Mouse (Mus musculus) midbrain, embryonic 11.5 days (tissue): ENCODE results near the gene Mctp2. TPM values are rescaled to one million over a fixed set of nuclear protein-coding genes. Genes with fewer than 3 reads are reported as not detected.

Experiments
- ATAC-seq: fragments of 200-750 bp; cut with Nextera tagmentation; 2 replicates; pipeline ENCODE4 v1.8.0; 2017; ENCODE audit warnings: moderate TSS enrichment, moderate library complexity; ENCODE audit not compliant: low FRiP score
- DNase-seq: peaks from one replicate; pipeline ENCODE4 v3.0.0; 2015; ENCODE audit warnings: low spot score; ENCODE audit errors: missing footprints
- H3K27ac ChIP-seq: fragments of 300-500 bp; sonication (generic); 2 replicates; pipeline ENCODE4 v1.5.1; 2014; ENCODE audit warnings: low read depth, low read length
- H3K27me3 ChIP-seq: fragments of 300-500 bp; sonication (generic); 2 replicates; pipeline ENCODE4 v1.6.1; 2014; ENCODE audit warnings: mild to moderate bottlenecking, low read length, moderate library complexity, mixed read lengths; ENCODE audit not compliant: control insufficient read depth, insufficient read depth
- H3K36me3 ChIP-seq: fragments of 300-500 bp; sonication (generic); 2 replicates; pipeline ENCODE4 v1.6.1; 2014; ENCODE audit warnings: mild to moderate bottlenecking, low read length, moderate library complexity, mixed read lengths; ENCODE audit not compliant: control insufficient read depth, insufficient read depth
- H3K4me1 ChIP-seq: fragments of 300-500 bp; sonication (generic); 2 replicates; pipeline ENCODE4 v1.6.1; 2014; ENCODE audit warnings: low read length; ENCODE audit not compliant: control insufficient read depth, insufficient read depth
- H3K4me2 ChIP-seq: fragments of 300-500 bp; sonication (generic); 2 replicates; pipeline ENCODE4 v1.6.1; 2014; ENCODE audit warnings: mild to moderate bottlenecking, moderate library complexity
- H3K4me3 ChIP-seq: fragments of 300-500 bp; sonication (generic); 2 replicates; pipeline ENCODE4 v1.5.1; 2014; ENCODE audit warnings: low read depth, low read length
- H3K9ac ChIP-seq: fragments of 300-500 bp; sonication (generic); 2 replicates; pipeline ENCODE4 v1.6.1; 2014; ENCODE audit warnings: low read length
- H3K9me3 ChIP-seq: fragments of 300-500 bp; sonication (generic); 2 replicates; pipeline ENCODE4 v1.6.1; 2016; ENCODE audit warnings: low read length; ENCODE audit not compliant: control insufficient read depth
- WGBS: fragments of 180-500 bp; shearing (Covaris S2); extraction: QIAGEN DNeasy Blood & Tissue Kit; methylation state at CpG from one replicate; pipeline ENCODE4 v1.1.7; 2014; 5-methylcytosine and 5-hydroxymethylcytosine counted together
- polyA plus RNA-seq: library from polyadenylated mRNA; unstranded; fragments of >200 nt; fragmentation: Nextera tagmentation; extraction: Ambion mirVana; gene quantifications from 2 replicates; pipeline ENCODE4 v1.2.1, GENCODE M21; 2014

The Mctp2 gene
- polyA plus RNA-seq, 1 experiment from 2014 or later: 0.55 TPM

- Histone ChIP-seq H3K4me1 (peaks cover 2% of the 10 kb centered on the region; the same call in 1 of the 2 replicates), H3K9ac (no peak overlapping the region), H3K9me3 (no peaks in the 10 kb centered on the region), H3K4me3 (no peak overlapping the region), H3K4me2 (no peak overlapping the region), H3K27ac (no peak overlapping the region), H3K36me3 (no peaks in the 10 kb centered on the region), H3K27me3 (peaks cover 3% of the 10 kb centered on the region; the same call in 1 of the 2 replicates)
- DNase-seq (no peak), ATAC-seq (no peak)
- WGBS: 58% methylated on average over 8 of the region's 8 CpGs
Observed at GRCm38 (mm10) chr7:72311582-72311981, 5.2 kb upstream of the Mctp2 start.

- Histone ChIP-seq H3K27me3 (peaks cover 5% of the 10 kb centered on the region; the same call in 1 of the 2 replicates), H3K4me2 (no peak overlapping the region), H3K27ac (no peak overlapping the region), H3K9me3 (no peaks in the 10 kb centered on the region), H3K36me3 (no peaks in the 10 kb centered on the region), H3K9ac (no peak overlapping the region), H3K4me3 (no peak overlapping the region), H3K4me1 (peaks cover 8% of the 10 kb centered on the region; the same call in 1 of the 2 replicates)
- no peak for DNase-seq
- 77% methylated on average over 5 of the region's 5 CpGs for WGBS
- no peak for ATAC-seq
Observed at GRCm38 (mm10) chr7:72308078-72308477, 1.7 kb upstream of the Mctp2 start.

GRCm38 (mm10) chr7:72306847-72307246 is 439 bp upstream of the Mctp2 start:
- peaks cover 5% of the 10 kb centered on the region; the same call in 1 of the 2 replicates for H3K27me3 ChIP-seq
- DNase-seq (no peak), ATAC-seq (no peak)
- no peak overlapping the region for H3K27ac ChIP-seq
- peak overlapping the region; percentile 96 for H3K4me2 ChIP-seq
- H3K4me1 ChIP-seq: peaks cover 8% of the 10 kb centered on the region; the same call in 1 of the 2 replicates
- no peaks in the 10 kb centered on the region for H3K36me3 ChIP-seq
- no peaks in the 10 kb centered on the region for H3K9me3 ChIP-seq
- H3K4me3 ChIP-seq: peak overlapping the region; percentile 49
- WGBS: 12% methylated on average over 7 of the region's 7 CpGs
- H3K9ac ChIP-seq: peak overlapping the region; percentile 53

- H3K4me3 ChIP-seq: peak overlapping the region; percentile 49
- ATAC-seq (peak; percentile 14; the same call in 1 of the 2 replicates), DNase-seq (peak; percentile 89)
- no peaks in the 10 kb centered on the region for H3K9me3 ChIP-seq
- peak overlapping the region; percentile 96 for H3K4me2 ChIP-seq
- under 1% methylated on average over 14 of the region's 14 CpGs for WGBS
- H3K36me3 ChIP-seq: no peaks in the 10 kb centered on the region
- H3K4me1 ChIP-seq: peaks cover 8% of the 10 kb centered on the region; the same call in 1 of the 2 replicates
- peak overlapping the region; percentile 53 for H3K9ac ChIP-seq
- peaks cover 5% of the 10 kb centered on the region; the same call in 1 of the 2 replicates for H3K27me3 ChIP-seq
- no peak overlapping the region for H3K27ac ChIP-seq
Observed at GRCm38 (mm10) chr7:72305971-72306370, 437 bp downstream of the Mctp2 start.

- WGBS: 75% methylated on average over 4 of the region's 4 CpGs
- Histone ChIP-seq H3K4me3 (no peak overlapping the region), H3K9me3 (no peaks in the 10 kb centered on the region), H3K27me3 (peaks cover 3% of the 10 kb centered on the region; the same call in 1 of the 2 replicates), H3K36me3 (no peaks in the 10 kb centered on the region), H3K27ac (no peak overlapping the region), H3K4me2 (no peak overlapping the region), H3K9ac (no peak overlapping the region), H3K4me1 (peaks cover 7% of the 10 kb centered on the region; the same call in 1 of the 2 replicates)
- no peak for DNase-seq
- no peak for ATAC-seq
Observed at GRCm38 (mm10) chr7:72301667-72302066, 4.7 kb downstream of the Mctp2 start.

- 85% methylated on average over 6 of the region's 6 CpGs for WGBS
- ATAC-seq (no peak), DNase-seq (no peak)
- Histone ChIP-seq H3K9ac (no peak overlapping the region), H3K27ac (no peak overlapping the region), H3K36me3 (no peaks in the 10 kb centered on the region), H3K9me3 (no peaks in the 10 kb centered on the region), H3K4me1 (no peaks in the 10 kb centered on the region), H3K27me3 (no peaks in the 10 kb centered on the region), H3K4me2 (no peak overlapping the region), H3K4me3 (no peak overlapping the region)
Observed at GRCm38 (mm10) chr7:72299726-72300125, 6.7 kb downstream of the Mctp2 start.

GRCm38 (mm10) chr7:72297013-72297412 is 9.4 kb downstream of the Mctp2 start:
- no peak overlapping the region for H3K27ac ChIP-seq
- H3K9me3 ChIP-seq: no peaks in the 10 kb centered on the region
- H3K36me3 ChIP-seq: no peaks in the 10 kb centered on the region
- 89% methylated on average over 5 of the region's 5 CpGs for WGBS
- ATAC-seq: no peak
- H3K9ac ChIP-seq: no peak overlapping the region
- no peaks in the 10 kb centered on the region for H3K27me3 ChIP-seq
- H3K4me2 ChIP-seq: no peak overlapping the region
- peak; percentile 1 for DNase-seq
- H3K4me1 ChIP-seq: no peaks in the 10 kb centered on the region
- no peak overlapping the region for H3K4me3 ChIP-seq

- Histone ChIP-seq H3K9me3 (no peaks in the 10 kb centered on the region), H3K4me2 (no peak overlapping the region), H3K4me3 (no peak overlapping the region), H3K27me3 (no peaks in the 10 kb centered on the region), H3K4me1 (no peaks in the 10 kb centered on the region), H3K27ac (no peak overlapping the region), H3K9ac (no peak overlapping the region), H3K36me3 (no peaks in the 10 kb centered on the region)
- WGBS: 78% methylated on average over 2 of the region's 2 CpGs
- ATAC-seq (no peak), DNase-seq (no peak)
Observed at GRCm38 (mm10) chr7:72296171-72296570, 10.2 kb downstream of the Mctp2 start.

- DNase-seq: no peak
- H3K27me3 ChIP-seq: no peaks in the 10 kb centered on the region
- WGBS: 78% methylated on average over 2 of the region's 2 CpGs
- H3K4me1 ChIP-seq: no peaks in the 10 kb centered on the region
- no peaks in the 10 kb centered on the region for H3K36me3 ChIP-seq
- no peak for ATAC-seq
- H3K4me3 ChIP-seq: no peak overlapping the region
- no peaks in the 10 kb centered on the region for H3K9me3 ChIP-seq
- H3K4me2 ChIP-seq: no peak overlapping the region
- no peak overlapping the region for H3K9ac ChIP-seq
- no peak overlapping the region for H3K27ac ChIP-seq
Observed at GRCm38 (mm10) chr7:72294886-72295285, 11.5 kb downstream of the Mctp2 start.
